Mouse (Mus musculus) stomach, postnatal 0 days (tissue): Measurements from ENCODE around the gene Phospho2.

Experiments
- CTCF ChIP-seq: IDR thresholded peaks from 2 replicates; pipeline ENCODE4 v1.5.1; 2016; ENCODE audit warnings: antibody characterized with exemption, low read depth, mild to moderate bottlenecking, moderate library complexity
- EP300 ChIP-seq: optimal IDR thresholded peaks from 2 replicates; pipeline ENCODE3; 2016; ENCODE audit warnings: antibody characterized with exemption

DNA sequence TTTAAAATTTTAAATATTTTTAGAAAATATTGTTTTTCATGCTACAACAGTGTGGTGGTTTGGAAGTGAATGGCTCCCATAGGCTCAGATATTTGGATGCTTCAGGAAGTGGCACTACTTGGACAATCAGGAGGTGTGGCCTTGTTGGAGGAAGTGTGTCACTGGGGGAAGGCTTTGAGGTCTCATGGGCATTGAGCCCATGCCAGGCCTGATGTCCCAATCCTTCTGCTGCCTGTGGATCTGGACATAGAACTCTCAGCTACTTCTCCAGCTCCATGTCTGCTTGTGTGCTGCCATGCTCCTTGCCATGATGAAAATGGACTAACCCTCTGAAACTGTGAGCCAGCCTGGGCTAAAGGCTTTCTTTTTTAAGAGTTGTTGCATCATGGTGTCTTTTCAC is 49.3 kb downstream of the Phospho2 start:
- TF ChIP-seq CTCF (no peak), EP300 (no peak)
